Mouse (Mus musculus) hindbrain, embryonic 14.5 days (tissue): ENCODE results near the gene Myo18a. TPM values are rescaled to one million over a fixed set of nuclear protein-coding genes. Genes with fewer than 3 reads are reported as not detected.

Experiments used
- ATAC-seq: fragments of 200-750 bp; cut with Nextera tagmentation; 2 replicates; pipeline ENCODE4 v1.8.0; 2017; ENCODE audit warnings: moderate number of reproducible peaks, mild to moderate bottlenecking, moderate TSS enrichment, moderate library complexity; ENCODE audit not compliant: low FRiP score
- DNase-seq: peaks from one replicate; pipeline ENCODE4 v3.0.0-alpha.2; 2015; ENCODE audit warnings: low spot score
- H3K27ac ChIP-seq: fragments of 300-500 bp; sonication (generic); 2 replicates; pipeline ENCODE4 v1.5.1; 2014; ENCODE audit warnings: mild to moderate bottlenecking, moderate library complexity
- H3K27me3 ChIP-seq: fragments of 300-500 bp; sonication (generic); 2 replicates; pipeline ENCODE4 v1.6.1; 2014; ENCODE audit warnings: mild to moderate bottlenecking, low read length, mixed read lengths; ENCODE audit not compliant: control insufficient read depth, insufficient read depth
- H3K36me3 ChIP-seq: fragments of 300-500 bp; sonication (generic); replicated peaks from 2 replicates; pipeline ENCODE4 v1.6.1; 2014; ENCODE audit not compliant: control insufficient read depth, insufficient read depth
- H3K4me1 ChIP-seq: fragments of 300-500 bp; sonication (generic); replicated peaks from 2 replicates; pipeline ENCODE4 v1.6.1; 2014; ENCODE audit warnings: antibody characterized with exemption, low read length, mixed read lengths; ENCODE audit not compliant: control insufficient read depth, insufficient read depth
- H3K4me2 ChIP-seq: fragments of 300-500 bp; sonication (generic); replicated peaks from 2 replicates; pipeline ENCODE4 v1.6.1; 2014; ENCODE audit warnings: mild to moderate bottlenecking, moderate library complexity
- H3K4me3 ChIP-seq: fragments of 300-500 bp; sonication (generic); replicated peaks from 2 replicates; pipeline ENCODE4 v1.5.1; 2014; ENCODE audit warnings: mild to moderate bottlenecking, low read length
- H3K9ac ChIP-seq: fragments of 300-500 bp; sonication (generic); 2 replicates; pipeline ENCODE4 v1.6.1; 2014
- H3K9me3 ChIP-seq: fragments of 300-500 bp; sonication (generic); 2 replicates; pipeline ENCODE4 v1.6.1; 2016; ENCODE audit warnings: low read length; ENCODE audit not compliant: control insufficient read depth
- WGBS: fragments of 180-500 bp; shearing (Covaris S2); extraction: QIAGEN DNeasy Blood & Tissue Kit; methylation state at CpG from one replicate; pipeline ENCODE4 v1.1.7; 2014; 5-methylcytosine and 5-hydroxymethylcytosine counted together
- polyA plus RNA-seq: library from polyadenylated mRNA; unstranded; fragments of >200 nt; fragmentation: Nextera tagmentation; extraction: Ambion mirVana; gene quantifications from 2 replicates; pipeline ENCODE4 v1.2.1, GENCODE M21; 2014

Gene Myo18a
- polyA plus RNA-seq, 1 experiment from 2014 or later: 42.1 TPM

GRCm38 (mm10) chr11:77781088-77781487, 18.0 kb downstream of the Myo18a start:
- no peak overlapping the region for H3K27ac ChIP-seq
- H3K36me3 ChIP-seq: peaks cover 27% of the 10 kb centered on the region
- H3K9ac ChIP-seq: no peak overlapping the region
- DNase-seq (no peak), ATAC-seq (no peak)
- no peak overlapping the region for H3K4me3 ChIP-seq
- H3K27me3 ChIP-seq: no peaks in the 10 kb centered on the region
- H3K9me3 ChIP-seq: no peaks in the 10 kb centered on the region
- no peak overlapping the region for H3K4me2 ChIP-seq
- H3K4me1 ChIP-seq: peaks cover 32% of the 10 kb centered on the region
- 66% methylated on average over 7 of the region's 7 CpGs for WGBS

- Histone ChIP-seq H3K9me3 (no peaks in the 10 kb centered on the region), H3K4me1 (peaks cover 36% of the 10 kb centered on the region), H3K27me3 (no peaks in the 10 kb centered on the region), H3K27ac (no peak overlapping the region), H3K9ac (no peak overlapping the region), H3K4me3 (no peak overlapping the region), H3K4me2 (no peak overlapping the region), H3K36me3 (peaks cover 26% of the 10 kb centered on the region)
- ATAC-seq (no peak), DNase-seq (no peak)
- 89% methylated on average over 7 of the region's 7 CpGs for WGBS
Observed at GRCm38 (mm10) chr11:77782104-77782815, 19.2 kb downstream of the Myo18a start.

GRCm38 (mm10) chr11:77783211-77783746, 20.2 kb downstream of the Myo18a start:
- 55% methylated on average over 10 of the region's 10 CpGs for WGBS
- ATAC-seq (no peak), DNase-seq (no peak)
- peaks cover 36% of the 10 kb centered on the region for H3K4me1 ChIP-seq
- no peak overlapping the region for H3K9ac ChIP-seq
- no peaks in the 10 kb centered on the region for H3K9me3 ChIP-seq
- H3K4me3 ChIP-seq: no peak overlapping the region
- H3K4me2 ChIP-seq: peak overlapping the region; percentile 4; the same call in 1 of the 2 replicates
- no peaks in the 10 kb centered on the region for H3K27me3 ChIP-seq
- peak overlapping the region; percentile 64 for H3K27ac ChIP-seq
- peaks cover 16% of the 10 kb centered on the region for H3K36me3 ChIP-seq

- no peaks in the 10 kb centered on the region for H3K27me3 ChIP-seq
- peak overlapping the region; percentile 4; the same call in 1 of the 2 replicates for H3K4me2 ChIP-seq
- no peak overlapping the region for H3K9ac ChIP-seq
- 60% methylated on average over 18 of the region's 18 CpGs for WGBS
- no peaks in the 10 kb centered on the region for H3K9me3 ChIP-seq
- peaks cover 36% of the 10 kb centered on the region for H3K4me1 ChIP-seq
- no peak overlapping the region for H3K4me3 ChIP-seq
- DNase-seq: no peak
- peak; percentile 52; the same call in 1 of the 2 replicates for ATAC-seq
- peaks cover 10% of the 10 kb centered on the region; the same call in 1 of the 2 replicates for H3K36me3 ChIP-seq
- peak overlapping the region; percentile 64 for H3K27ac ChIP-seq
Observed at GRCm38 (mm10) chr11:77783747-77784646, 21.0 kb downstream of the Myo18a start.

GRCm38 (mm10) chr11:77784894-77785293, 21.8 kb downstream of the Myo18a start:
- Histone ChIP-seq H3K27ac (peak overlapping the region; percentile 64; the same call in 1 of the 2 replicates), H3K27me3 (no peaks in the 10 kb centered on the region), H3K4me1 (peaks cover 36% of the 10 kb centered on the region), H3K4me3 (no peak overlapping the region), H3K9me3 (no peaks in the 10 kb centered on the region), H3K9ac (peak overlapping the region; percentile 29; the same call in 1 of the 2 replicates), H3K4me2 (no peak overlapping the region), H3K36me3 (0 out of 2 replicates have a peak, but pooled peaks cover 2% of the 10 kb centered on the region)
- DNase-seq: no peak
- WGBS: 79% methylated on average over 9 of the region's 9 CpGs
- no peak for ATAC-seq

GRCm38 (mm10) chr11:77785396-77785767, 22.3 kb downstream of the Myo18a start:
- Histone ChIP-seq H3K4me1 (peaks cover 40% of the 10 kb centered on the region), H3K4me3 (no peak overlapping the region), H3K9ac (peak overlapping the region; percentile 29; the same call in 1 of the 2 replicates), H3K9me3 (no peaks in the 10 kb centered on the region), H3K36me3 (0 out of 2 replicates have a peak, but pooled peaks cover 2% of the 10 kb centered on the region), H3K4me2 (no peak overlapping the region), H3K27me3 (no peaks in the 10 kb centered on the region), H3K27ac (peak overlapping the region; percentile 34)
- ATAC-seq (no peak), DNase-seq (no peak)
- WGBS: 22% methylated on average over 5 of the region's 5 CpGs

GRCm38 (mm10) chr11:77785768-77786561, 22.9 kb downstream of the Myo18a start:
- Histone ChIP-seq H3K9me3 (no peaks in the 10 kb centered on the region), H3K9ac (peak overlapping the region; percentile 29), H3K4me1 (peaks cover 43% of the 10 kb centered on the region), H3K4me3 (no peak overlapping the region), H3K4me2 (no peak overlapping the region), H3K27me3 (no peaks in the 10 kb centered on the region), H3K36me3 (0 out of 2 replicates have a peak, but pooled peaks cover 2% of the 10 kb centered on the region), H3K27ac (peak overlapping the region; percentile 34)
- ATAC-seq: no peak; the same call in 1 of the 2 replicates
- WGBS: 48% methylated on average over 7 of the region's 7 CpGs
- DNase-seq: no peak

GRCm38 (mm10) chr11:77787707-77788106, 24.7 kb downstream of the Myo18a start, which contains the start of gene Gm10277:
Gene Gm10277 (minus strand): TSS chr11:77787747.
- DNase-seq (no peak), ATAC-seq (no peak)
- peak within 1 kb of the TSS; percentile 34 for H3K27ac ChIP-seq
- no peak within 1 kb of the TSS for H3K9ac ChIP-seq
- WGBS: 91% methylated on average over 5 of the region's 5 CpGs
- no peaks in the 10 kb centered on the region for H3K36me3 ChIP-seq
- H3K4me3 ChIP-seq: no peak within 1 kb of the TSS
- no peak within 1 kb of the TSS for H3K4me2 ChIP-seq
- H3K9me3 ChIP-seq: no peaks in the 10 kb centered on the region
- H3K27me3 ChIP-seq: no peaks in the 10 kb centered on the region
- H3K4me1 ChIP-seq: peaks cover 60% of the 10 kb centered on the region
